Mouse (Mus musculus) hindbrain, embryonic 15.5 days (tissue): Measurements from ENCODE around the gene Rec8. TPM values are rescaled to one million over a fixed set of nuclear protein-coding genes. Genes with fewer than 3 reads are reported as not detected.

ENCODE experiments used
- polyA plus RNA-seq: library from polyadenylated mRNA; unstranded; fragments of >200 nt; fragmentation: Nextera tagmentation; extraction: Ambion mirVana; gene quantifications from 2 replicates; pipeline ENCODE4 v1.2.1, GENCODE M21; 2015

Gene Rec8
- polyA plus RNA-seq, 1 experiment from 2014 or later: 17.8 TPM

Other genes with a start within 250 kb of the Rec8 start
- 25.2 and 26.3 TPM in 2 replicates for gene Dhrs4, start 139.3 kb upstream of the Rec8 start, polyA plus RNA-seq
- 26.3 and 30.5 TPM in 2 replicates for gene Carmil3, start 127.4 kb upstream of the Rec8 start, polyA plus RNA-seq
- 6.4 and 9.9 TPM in 2 replicates for gene Cpne6, start 107.6 kb upstream of the Rec8 start, polyA plus RNA-seq
- gene Nrl, start 93.1 kb upstream of the Rec8 start, polyA plus RNA-seq: 0.10 and 0.22 TPM in 2 replicates
- 28.6 and 29.4 TPM in 2 replicates for gene Pck2, start 77.8 kb upstream of the Rec8 start, polyA plus RNA-seq
- 111 and 114 TPM in 2 replicates for gene Dcaf11, start 58.0 kb upstream of the Rec8 start, polyA plus RNA-seq
- gene A730061H03Rik, start 57.6 kb upstream of the Rec8 start, polyA plus RNA-seq: 1.0 and 1.1 TPM in 2 replicates
- gene Fitm1, start 42.4 kb upstream of the Rec8 start, polyA plus RNA-seq: 0.17 and 0.41 TPM in 2 replicates
- gene Psme1, start 39.9 kb upstream of the Rec8 start, polyA plus RNA-seq: 221 and 222 TPM in 2 replicates
- gene Emc9, start 32.7 kb upstream of the Rec8 start, polyA plus RNA-seq: 42.0 and 48.9 TPM in 2 replicates
- gene Psme2, start 26.9 kb upstream of the Rec8 start, polyA plus RNA-seq: 178 and 204 TPM in 2 replicates
- gene Rnf31, start 26.3 kb upstream of the Rec8 start, polyA plus RNA-seq: 20.1 and 25.7 TPM in 2 replicates
- 9.7 and 10.2 TPM in 2 replicates for gene Irf9, start 14.5 kb upstream of the Rec8 start, polyA plus RNA-seq
- 119 and 126 TPM in 2 replicates for gene Ipo4, start 17.9 kb downstream of the Rec8 start, polyA plus RNA-seq
- gene Gm49378, start 19.9 kb downstream of the Rec8 start, polyA plus RNA-seq: 0.93 and 2.3 TPM in 2 replicates
- gene Tm9sf1, start 25.8 kb downstream of the Rec8 start, polyA plus RNA-seq: 63.4 and 64.6 TPM in 2 replicates
- gene Tssk4, start 32.1 kb downstream of the Rec8 start, polyA plus RNA-seq: 0.30 and 0.40 TPM in 2 replicates
- gene Mdp1, start 42.5 kb downstream of the Rec8 start, polyA plus RNA-seq: 74.3 and 74.7 TPM in 2 replicates
- gene Gmpr2, start 53.9 kb downstream of the Rec8 start, polyA plus RNA-seq: 45.7 TPM in 2 replicates
- 554 and 597 TPM in 2 replicates for gene Nedd8, start 54.1 kb downstream of the Rec8 start, polyA plus RNA-seq
- 24.9 and 27.0 TPM in 2 replicates for gene Tinf2, start 63.8 kb downstream of the Rec8 start, polyA plus RNA-seq
- gene Tgm1, start 95.9 kb downstream of the Rec8 start, polyA plus RNA-seq: 0.31 and 0.60 TPM in 2 replicates
- gene Rabggta, start 104.2 kb downstream of the Rec8 start, polyA plus RNA-seq: 58.9 and 60.6 TPM in 2 replicates
- 75.6 and 81.8 TPM in 2 replicates for gene Dhrs1, start 127.7 kb downstream of the Rec8 start, polyA plus RNA-seq
- 29.4 and 29.8 TPM in 2 replicates for gene Nop9, start 127.7 kb downstream of the Rec8 start, polyA plus RNA-seq
- gene Cideb, start 140.4 kb downstream of the Rec8 start, polyA plus RNA-seq: 0.26 and 0.39 TPM in 2 replicates
- gene Ltb4r2, start 143.4 kb downstream of the Rec8 start, polyA plus RNA-seq: 0.54 and 0.84 TPM in 2 replicates
- gene Ltb4r1, start 147.9 kb downstream of the Rec8 start, polyA plus RNA-seq: 0.91 and 0.93 TPM in 2 replicates
- gene Adcy4, start 166.1 kb downstream of the Rec8 start, polyA plus RNA-seq: 4.0 and 5.0 TPM in 2 replicates
- gene Ripk3, start 170.8 kb downstream of the Rec8 start, polyA plus RNA-seq: 1.6 and 2.0 TPM in 2 replicates
- 10.3 and 10.9 TPM in 2 replicates for gene Nfatc4, start 205.1 kb downstream of the Rec8 start, polyA plus RNA-seq
- 11.2 and 11.8 TPM in 2 replicates for gene Nynrin, start 236.0 kb downstream of the Rec8 start, polyA plus RNA-seq